Comparison of ENCODE assay signal across 42 mouse cellular contexts in the genomic region with DNA sequence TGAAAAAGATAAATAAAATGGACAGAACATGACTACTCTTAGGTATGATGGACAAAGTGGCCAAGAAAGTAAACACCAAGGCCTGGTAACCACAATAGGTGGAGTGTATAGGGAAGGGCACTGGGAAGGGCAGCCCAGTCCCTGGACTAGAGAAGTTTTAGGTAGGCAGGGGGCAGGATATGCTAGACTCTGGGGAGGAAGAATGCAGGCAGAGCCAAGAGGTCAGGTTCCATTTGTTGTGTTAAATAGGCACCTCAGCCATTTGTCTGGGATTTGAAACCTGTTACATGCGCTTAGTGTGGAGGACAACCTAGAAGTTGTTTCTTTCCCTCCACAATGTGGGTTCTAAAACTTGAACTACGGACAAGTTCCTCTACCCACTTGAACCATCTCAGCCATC. TPM values are rescaled to one million over a fixed set of nuclear protein-coding genes. Genes with fewer than 3 reads are reported as not detected.
"Had no signal": no experiment of that assay in that cellular context is flagged by ENCODE, and none has a peak within 500 bp of the region (broad histone marks: within the 10 kb centered on the region; RNA-seq: fewer than 3 reads in every experiment).

No protein-coding gene starts in this region.

- H3K4me3 ChIP-seq: heart, adult 2 months; heart, embryonic 13.5 days; heart, embryonic 15.5 days; hindbrain, embryonic 13.5 days; hindbrain, embryonic 15.5 days; kidney, embryonic 15.5 days; layer of hippocampus, adult 2 months; limb, embryonic 13.5 days; limb, embryonic 15.5 days; liver, embryonic 12.5 days had no signal

- H3K4me1 ChIP-seq: hindbrain, embryonic 13.5 days; hindbrain, embryonic 15.5 days; kidney, embryonic 15.5 days; limb, embryonic 13.5 days; limb, embryonic 15.5 days had no signal

- H3K27me3 ChIP-seq: heart, embryonic 13.5 days; heart, embryonic 15.5 days; hindbrain, embryonic 13.5 days; hindbrain, embryonic 15.5 days; kidney, embryonic 15.5 days; limb, embryonic 13.5 days; limb, embryonic 15.5 days had no signal

- H3K4me2 ChIP-seq: heart, embryonic 11.5 days; heart, embryonic 13.5 days; heart, embryonic 15.5 days; hindbrain, embryonic 13.5 days; hindbrain, embryonic 15.5 days; kidney, embryonic 15.5 days; limb, embryonic 13.5 days; limb, embryonic 15.5 days; liver, embryonic 12.5 days had no signal

- DNase-seq: gastrocnemius, postnatal 14 days; gastrocnemius, postnatal 36 days; heart, adult 11 months; heart, adult 2 months; heart, postnatal 14 days; heart, postnatal 36 days; kidney, adult 11 months; kidney, adult 2 months; kidney, adult 9 months; kidney, postnatal 25 days; kidney, postnatal 4 days; left cerebral cortex, postnatal 4 days had no signal

- H3K9me3 ChIP-seq: heart, embryonic 13.5 days; heart, embryonic 15.5 days; hindbrain, embryonic 13.5 days; hindbrain, embryonic 15.5 days; kidney, embryonic 15.5 days; limb, embryonic 13.5 days; limb, embryonic 15.5 days; liver, embryonic 12.5 days had no signal

- H3K27ac ChIP-seq: heart, adult 2 months; heart, embryonic 13.5 days; heart, embryonic 15.5 days; hindbrain, embryonic 13.5 days; hindbrain, embryonic 15.5 days; hindbrain, postnatal 0 days; kidney, embryonic 15.5 days; kidney, postnatal 0 days; layer of hippocampus, adult 2 months; limb, embryonic 13.5 days; limb, embryonic 15.5 days; liver, embryonic 12.5 days; liver, embryonic 14.5 days had no signal

- H3K9ac ChIP-seq: heart, embryonic 13.5 days; heart, embryonic 15.5 days; hindbrain, embryonic 13.5 days; hindbrain, embryonic 15.5 days; kidney, embryonic 15.5 days; limb, embryonic 13.5 days; limb, embryonic 15.5 days; liver, embryonic 12.5 days; liver, embryonic 14.5 days had no signal

- H3K36me3 ChIP-seq: heart, embryonic 13.5 days; heart, embryonic 15.5 days; hindbrain, embryonic 13.5 days; hindbrain, embryonic 15.5 days; kidney, embryonic 15.5 days; limb, embryonic 13.5 days; limb, embryonic 15.5 days; liver, embryonic 12.5 days had no signal

- ATAC-seq: hindbrain, postnatal 0 days; intestine, embryonic 16.5 days; liver, embryonic 12.5 days had no signal

RNA-seq across cellular contexts. Expression of gene Dppa5a, which starts 1.4 kb away (rescaled TPM):
- total RNA-seq: gastrocnemius, adult 18-20 months; gastrocnemius, adult 8-10 months; gastrocnemius, postnatal 14 days; gastrocnemius, postnatal 36 days; heart, adult 2 months; heart, postnatal 14 days; heart, postnatal 36 days; hematopoietic stem cell, adult 5-6 weeks; layer of hippocampus, adult 2 months; layer of hippocampus, postnatal 10 days; layer of hippocampus, postnatal 25 days; left cerebral cortex, adult 18-20 months; left cerebral cortex, postnatal 25 days; liver, adult 2 months had no signal
- polyA plus RNA-seq: gonadal fat pad, adult 2 months; heart, adult 2 months; heart, embryonic 11.5 days; heart, embryonic 13.5 days; heart, embryonic 15.5 days; heart, postnatal 0 days; intestine, embryonic 14.5 days; intestine, embryonic 16.5 days; kidney, adult 2 months; kidney, embryonic 15.5 days; limb, embryonic 11.5 days; liver, adult 2 months; liver, embryonic 12.5 days; liver, embryonic 14.5 days; liver, embryonic 16.5 days had no signal

RNA-seq across cellular contexts. Expression of gene Ooep, which starts 9.2 kb away (rescaled TPM):
- total RNA-seq: gastrocnemius, adult 18-20 months; gastrocnemius, adult 8-10 months; gastrocnemius, postnatal 36 days; heart, adult 2 months; heart, postnatal 14 days; heart, postnatal 36 days; hematopoietic stem cell, adult 5-6 weeks; layer of hippocampus, postnatal 25 days; left cerebral cortex, adult 18-20 months; left cerebral cortex, adult 8-10 months; liver, adult 2 months had no signal
- polyA plus RNA-seq: gonadal fat pad, adult 2 months; heart, adult 2 months; liver, adult 2 months; liver, embryonic 12.5 days; liver, embryonic 16.5 days had no signal

RNA-seq across cellular contexts. Expression of gene Gsta2, which starts 13.8 kb away (rescaled TPM):
- total RNA-seq: gastrocnemius, adult 8-10 months; gastrocnemius, postnatal 14 days; gastrocnemius, postnatal 36 days; heart, postnatal 14 days; hematopoietic stem cell, adult 5-6 weeks; hindbrain, postnatal 0 days; layer of hippocampus, adult 2 months; layer of hippocampus, postnatal 10 days; layer of hippocampus, postnatal 25 days; left cerebral cortex, adult 8-10 months; left cerebral cortex, postnatal 10 days; left cerebral cortex, postnatal 4 days had no signal
- polyA plus RNA-seq: heart, embryonic 11.5 days; heart, embryonic 13.5 days; heart, embryonic 15.5 days; heart, postnatal 0 days; hindbrain, embryonic 11.5 days; hindbrain, embryonic 13.5 days; hindbrain, embryonic 15.5 days; hindbrain, postnatal 0 days; limb, embryonic 11.5 days had no signal

RNA-seq across cellular contexts. Expression of gene Ddx43, which starts 26.2 kb away (rescaled TPM):
- total RNA-seq: gastrocnemius, adult 18-20 months; gastrocnemius, adult 8-10 months; gastrocnemius, postnatal 14 days; gastrocnemius, postnatal 36 days; heart, adult 2 months; heart, postnatal 14 days; heart, postnatal 36 days; hindbrain, postnatal 0 days; layer of hippocampus, adult 2 months; left cerebral cortex, adult 18-20 months; left cerebral cortex, postnatal 10 days had no signal
- polyA plus RNA-seq: gonadal fat pad, adult 2 months; heart, adult 2 months; heart, embryonic 11.5 days; heart, postnatal 0 days; kidney, adult 2 months; liver, adult 2 months; liver, embryonic 12.5 days; liver, embryonic 16.5 days had no signal

RNA-seq across cellular contexts. Expression of gene Omt2b, which starts 42.0 kb away (rescaled TPM):
- total RNA-seq: gastrocnemius, adult 18-20 months; gastrocnemius, adult 8-10 months; gastrocnemius, postnatal 14 days; gastrocnemius, postnatal 36 days; heart, adult 2 months; heart, postnatal 14 days; heart, postnatal 36 days; hematopoietic stem cell, adult 5-6 weeks; hindbrain, postnatal 0 days; layer of hippocampus, adult 2 months; layer of hippocampus, postnatal 10 days; layer of hippocampus, postnatal 25 days; left cerebral cortex, adult 18-20 months; left cerebral cortex, adult 8-10 months; left cerebral cortex, postnatal 10 days; left cerebral cortex, postnatal 25 days; left cerebral cortex, postnatal 4 days; liver, adult 2 months had no signal
- polyA plus RNA-seq: gonadal fat pad, adult 2 months; heart, adult 2 months; heart, embryonic 11.5 days; heart, embryonic 13.5 days; heart, embryonic 15.5 days; heart, postnatal 0 days; hindbrain, embryonic 11.5 days; hindbrain, embryonic 13.5 days; hindbrain, embryonic 15.5 days; hindbrain, postnatal 0 days; intestine, embryonic 14.5 days; intestine, embryonic 16.5 days; kidney, adult 2 months; kidney, embryonic 15.5 days; kidney, postnatal 0 days; limb, embryonic 11.5 days; limb, embryonic 13.5 days; limb, embryonic 15.5 days; liver, adult 2 months; liver, embryonic 12.5 days; liver, embryonic 14.5 days; liver, embryonic 16.5 days had no signal
